Mouse (Mus musculus): ENCODE measurements around the gene Filip1l.

- TF ChIP-seq CTCF (IDR thresholded peaks at IDR 0.05; ENCODE audit: extremely low read depth, insufficient read length, insufficient replicate concordance, low read depth, low read length) (no peak), POLR2A (IDR thresholded peaks at IDR 0.05; ENCODE audit: low read depth, low read length) (no peak)
These were observed 65.1 kb downstream of the Filip1l start for GRCm38 (mm10) chr16:57417955-57418354.
